Mouse (Mus musculus) myocyte (in vitro differentiated cells): ENCODE results near the gene Sult5a1.

Experiments
- CEBPB ChIP-seq: IDR thresholded peaks from 2 replicates; pipeline ENCODE4 v1.6.1; 2011; ENCODE audit warnings: mild to moderate bottlenecking, moderate library complexity; ENCODE audit not compliant: poor library complexity, insufficient read depth, severe bottlenecking
- E2F4 ChIP-seq: IDR thresholded peaks from one replicate; pipeline ENCODE4 v1.6.1; 2011; ENCODE audit warnings: mild to moderate bottlenecking, control low read depth, moderate library complexity; ENCODE audit not compliant: insufficient read depth
- MAX ChIP-seq: IDR thresholded peaks from one replicate; pipeline ENCODE4 v1.6.1; 2011; ENCODE audit warnings: low read depth, mild to moderate bottlenecking, control low read depth
- MYOD1 ChIP-seq, 3 experiments: IDR thresholded peaks; one replicate each; pipeline ENCODE4 v1.6.1; 2011; ENCODE audit warnings: control low read depth in 2 of 3, low read depth in 2 of 3, mild to moderate bottlenecking in 2 of 3, moderate library complexity in 1 of 3; ENCODE audit not compliant: insufficient read length in 2 of 3, control insufficient read depth in 1 of 3
- MYOG ChIP-seq, 3 experiments: IDR thresholded peaks; one replicate each; pipeline ENCODE4 v1.6.1; 2011; ENCODE audit warnings: control low read depth in 2 of 3, low read depth in 2 of 3, mild to moderate bottlenecking in 2 of 3; ENCODE audit not compliant: insufficient read length in 2 of 3, control insufficient read depth in 1 of 3, insufficient read depth in 1 of 3
- POLR2A ChIP-seq: IDR thresholded peaks from one replicate; pipeline ENCODE4 v1.6.1; 2011; ENCODE audit warnings: low read depth, mild to moderate bottlenecking, control low read depth, moderate library complexity; ENCODE audit not compliant: insufficient read length
- POLR2AphosphoS2 ChIP-seq: IDR thresholded peaks from one replicate; pipeline ENCODE4 v1.6.1; 2011; ENCODE audit warnings: low read depth, control low read depth; ENCODE audit not compliant: insufficient read length
- REST ChIP-seq: IDR thresholded peaks from one replicate; pipeline ENCODE4 v1.6.1; 2011; ENCODE audit warnings: mild to moderate bottlenecking, control low read depth, moderate library complexity; ENCODE audit not compliant: insufficient read depth, insufficient read length
- TCF12 ChIP-seq: IDR thresholded peaks from one replicate; pipeline ENCODE4 v1.6.1; 2011; ENCODE audit warnings: mild to moderate bottlenecking, control low read depth; ENCODE audit not compliant: poor library complexity, insufficient read depth, severe bottlenecking
- TCF3 ChIP-seq: IDR thresholded peaks from one replicate; pipeline ENCODE4 v1.6.1; 2011; ENCODE audit warnings: low read depth, control low read depth; ENCODE audit not compliant: insufficient read length
- USF1 ChIP-seq: IDR thresholded peaks from one replicate; pipeline ENCODE4 v1.6.1; 2011; ENCODE audit warnings: low read depth, mild to moderate bottlenecking, control low read depth, moderate library complexity

DNA sequence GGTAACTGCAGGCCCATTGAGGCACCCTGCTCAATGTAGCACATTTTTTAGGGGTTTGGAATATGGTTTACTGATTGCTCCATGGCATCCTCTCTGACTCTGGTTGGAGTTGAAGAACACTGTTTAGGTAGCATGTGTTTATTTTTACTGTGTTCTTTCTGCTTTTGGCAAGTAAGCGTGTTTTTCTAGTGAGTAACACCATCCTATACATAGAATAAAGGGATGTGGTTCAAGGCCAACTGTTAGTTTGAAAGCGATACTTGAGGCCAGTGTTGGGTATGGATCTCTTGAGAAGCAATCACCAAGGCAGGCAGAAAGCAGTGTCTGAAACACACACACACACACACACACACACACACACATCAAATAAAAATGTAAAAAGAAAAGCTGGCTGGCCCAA lies 29.9 kb upstream of the Sult5a1 start:
- TF ChIP-seq POLR2A (no peak), CEBPB (no peak), USF1 (no peak), MYOG (IDR thresholded peaks at IDR 0.05; ENCODE audit: control insufficient read depth in 1 of 3, insufficient read depth in 1 of 3, insufficient read length in 2 of 3, low read depth in 2 of 3) (no peak), REST (no peak), MAX (no peak), POLR2AphosphoS2 (no peak), E2F4 (no peak), TCF12 (no peak), MYOD1 (IDR thresholded peaks at IDR 0.05; ENCODE audit: control insufficient read depth in 1 of 3, insufficient read length in 2 of 3, low read depth in 2 of 3) (no peak), TCF3 (no peak)
